Mouse (Mus musculus): ENCODE results near the gene Colgalt1.

- TF ChIP-seq CTCF (IDR thresholded peaks at IDR 0.05; ENCODE audit: extremely low read depth, insufficient read length, insufficient replicate concordance, low read depth, low read length) (no peak), POLR2A (IDR thresholded peaks at IDR 0.05; ENCODE audit: low read depth, low read length) (no peak)
These were observed 12.0 kb upstream of the Colgalt1 start for GRCm38 (mm10) chr8:71598841-71599240.

All from small intestine, adult 2 months (tissue).